Mouse (Mus musculus): Measurements from ENCODE around the gene Nol9.

Nol9 gene

DNA sequence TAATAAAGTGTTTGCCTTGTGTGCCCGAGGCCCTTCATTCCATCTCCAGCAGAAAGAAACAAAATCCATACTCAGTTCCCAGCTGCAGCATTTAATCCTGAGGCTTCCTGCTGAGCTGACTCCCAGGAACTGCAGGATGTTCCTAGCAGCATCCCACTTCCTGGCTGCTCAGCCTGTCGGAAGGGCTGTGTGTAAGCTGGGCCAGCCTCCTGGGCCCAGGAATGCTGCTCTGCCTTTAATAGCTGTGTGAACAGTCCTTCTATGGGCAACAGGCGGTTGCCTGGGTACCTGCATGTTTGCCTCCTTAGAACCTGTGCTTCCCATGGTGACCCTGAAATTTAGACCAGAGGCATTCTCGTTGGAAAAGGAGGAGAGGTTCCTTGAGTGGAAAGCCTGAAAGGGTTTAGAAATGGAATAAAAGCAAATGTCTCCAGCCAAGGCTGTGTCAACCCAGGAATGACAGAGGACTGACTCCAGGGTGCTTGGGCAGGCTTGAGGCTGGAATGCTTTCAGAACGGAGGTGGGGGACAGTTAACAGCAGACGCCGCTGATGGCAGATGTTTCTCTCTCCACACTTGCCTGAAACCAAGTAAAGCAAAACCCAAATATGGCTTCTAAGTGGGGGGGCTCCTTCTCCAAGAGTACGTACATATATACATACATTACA is 31.5 kb upstream of the Nol9 start:
- ChIA-PET POLR2A (interaction anchor here in 3 of 4 experiments (0.7 to 7.9 kb wide), 37 partner anchors 8 to 146 kb away, joined by 3 to 79 read pairs (median 7); partner anchors contain the start of genes Phf13 (in 3 of the 3), Zbtb48 (in 3 of the 3), Thap3 (in 2 of the 3) and Camta1 (in 1 of the 3)), CTCF (interaction anchor here in 3 of 4 experiments (0.6 to 4.0 kb wide), 11 partner anchors 11 to 130 kb away, joined by 3 to 17 read pairs (median 4); partner anchors contain the start of genes Nol9 (in 2 of the 3), Tas1r1 (in 2 of the 3) and Phf13 (in 1 of the 3))

GRCm38 (mm10) chr4:152008148-152008500 is 31.0 kb upstream of the Nol9 start:
- CTCF ChIA-PET = interaction anchor here (0.6 to 4.0 kb wide), 18 partner anchors 12 to 132 kb away, joined by 3 to 17 read pairs (median 4); partner anchors contain the start of genes Nol9 (in 2 of the 4), Tas1r1 (in 2 of the 4), Phf13 (in 1 of the 4) and Zbtb48 (in 1 of the 4)
- POLR2A ChIA-PET = interaction anchor here (0.5 to 7.9 kb wide), 57 partner anchors 9 to 899 kb away, joined by 3 to 79 read pairs (median 4); partner anchors contain the start of genes Phf13 (in 3 of the 4), Thap3 (in 3 of the 4), Zbtb48 (in 3 of the 4) and Nol9 (in 2 of the 4)

GRCm38 (mm10) chr4:152008622-152009075 is 30.5 kb upstream of the Nol9 start, which contains the start of gene Klhl21:
Gene Klhl21, plus strand, starts transcription at chr4:152008803.
- POLR2A ChIA-PET = interaction anchor here (0.5 to 7.9 kb wide), 64 partner anchors 9 to 900 kb away, joined by 3 to 79 read pairs (median 4); partner anchors contain the start of genes Phf13 (in 3 of the 4), Thap3 (in 3 of the 4), Zbtb48 (in 3 of the 4) and Nol9 (in 2 of the 4)
- CTCF ChIA-PET = interaction anchor here (0.6 to 4.0 kb wide), 21 partner anchors 9 to 147 kb away, joined by 3 to 17 read pairs (median 4); partner anchors contain the start of genes Nol9 (in 2 of the 4), Phf13 (in 2 of the 4), Tas1r1 (in 2 of the 4) and Camta1 (in 1 of the 4)

- ChIA-PET POLR2A (interaction anchor here (0.6 to 7.9 kb wide), 68 partner anchors 8 to 468 kb away, joined by 3 to 79 read pairs (median 4); partner anchors contain the start of genes Phf13 (in 3 of the 4), Thap3 (in 3 of the 4), Zbtb48 (in 3 of the 4) and Nol9 (in 2 of the 4)), CTCF (interaction anchor here in 3 of 4 experiments (0.5 to 4.0 kb wide), 24 partner anchors 9 to 1926 kb away, joined by 3 to 17 read pairs (median 3); partner anchors contain the start of genes Nol9 (in 2 of the 3), Phf13 (in 2 of the 3), Tas1r1 (in 2 of the 3) and Camta1 (in 1 of the 3))
Measured at GRCm38 (mm10) chr4:152009076-152010051, 29.8 kb upstream of the Nol9 start.

- ChIA-PET CTCF (interaction anchor here in 3 of 4 experiments (0.5 to 2.2 kb wide), 11 partner anchors 9 to 1927 kb away, joined by 3 to 10 read pairs (median 3); partner anchors contain the start of genes Dnajc11 (in 1 of the 3), Nol9 (in 1 of the 3), Tas1r1 (in 1 of the 3) and Zbtb48 (in 1 of the 3)), POLR2A (interaction anchor here (0.6 to 7.9 kb wide), 33 partner anchors 9 to 326 kb away, joined by 3 to 79 read pairs (median 5); partner anchors contain the start of genes Zbtb48 (in 3 of the 4), Nol9 (in 2 of the 4), Phf13 (in 2 of the 4) and Tas1r1 (in 2 of the 4))
Measured at GRCm38 (mm10) chr4:152010091-152010706, 28.9 kb upstream of the Nol9 start.

DNA sequence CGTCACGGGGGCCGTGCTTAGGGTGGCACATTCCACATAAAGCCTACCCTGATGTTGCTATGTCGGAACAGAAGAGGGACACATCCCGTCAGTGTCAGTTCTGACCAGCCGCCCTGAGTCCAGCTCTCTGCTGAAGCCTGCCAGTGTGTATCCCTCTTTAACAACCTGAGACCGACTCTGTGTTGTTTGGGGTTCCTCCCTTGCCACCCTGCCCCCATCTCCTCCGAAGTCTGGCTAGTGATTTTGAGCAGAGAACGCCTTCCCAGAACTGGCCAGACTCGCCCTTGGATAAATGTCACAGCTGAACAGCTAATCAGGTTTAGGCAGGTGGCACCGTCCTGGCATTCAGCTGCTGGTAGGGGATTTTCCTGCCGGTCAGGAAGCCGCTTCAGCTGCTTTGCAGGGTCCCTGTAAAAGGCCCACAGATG is 28.4 kb upstream of the Nol9 start:
- ChIA-PET CTCF (interaction anchor here in 2 of 4 experiments (0.7 to 1.5 kb wide), 3 partner anchors 30 to 38 kb away, joined by 3 read pairs; no protein-coding TSS in a partner anchor), POLR2A (interaction anchor here in 3 of 4 experiments (0.6 to 7.9 kb wide), 15 partner anchors 10 to 120 kb away, joined by 3 to 79 read pairs (median 7); partner anchors contain the start of genes Zbtb48 (in 3 of the 3) and Phf13 (in 2 of the 3))

GRCm38 (mm10) chr4:152011171-152011760 is 27.9 kb upstream of the Nol9 start:
- CTCF ChIA-PET = interaction anchor here in 2 of 4 experiments (0.5 to 1.5 kb wide), 4 partner anchors 31 to 125 kb away, joined by 3 to 14 read pairs (median 3); no protein-coding TSS in a partner anchor
- POLR2A ChIA-PET = interaction anchor here in 3 of 4 experiments (0.6 to 7.9 kb wide), 16 partner anchors 9 to 119 kb away, joined by 3 to 79 read pairs (median 5); partner anchors contain the start of genes Phf13 (in 3 of the 3) and Zbtb48 (in 3 of the 3)

GRCm38 (mm10) chr4:152012109-152012508 is 27.0 kb upstream of the Nol9 start:
- CTCF ChIA-PET = no interaction called here
- POLR2A ChIA-PET = interaction anchor here in 3 of 4 experiments (1.0 to 6.7 kb wide), 9 partner anchors 8 to 31 kb away, joined by 3 to 79 read pairs (median 4); partner anchors contain the start of genes Phf13 (in 2 of the 3) and Zbtb48 (in 2 of the 3)

DNA sequence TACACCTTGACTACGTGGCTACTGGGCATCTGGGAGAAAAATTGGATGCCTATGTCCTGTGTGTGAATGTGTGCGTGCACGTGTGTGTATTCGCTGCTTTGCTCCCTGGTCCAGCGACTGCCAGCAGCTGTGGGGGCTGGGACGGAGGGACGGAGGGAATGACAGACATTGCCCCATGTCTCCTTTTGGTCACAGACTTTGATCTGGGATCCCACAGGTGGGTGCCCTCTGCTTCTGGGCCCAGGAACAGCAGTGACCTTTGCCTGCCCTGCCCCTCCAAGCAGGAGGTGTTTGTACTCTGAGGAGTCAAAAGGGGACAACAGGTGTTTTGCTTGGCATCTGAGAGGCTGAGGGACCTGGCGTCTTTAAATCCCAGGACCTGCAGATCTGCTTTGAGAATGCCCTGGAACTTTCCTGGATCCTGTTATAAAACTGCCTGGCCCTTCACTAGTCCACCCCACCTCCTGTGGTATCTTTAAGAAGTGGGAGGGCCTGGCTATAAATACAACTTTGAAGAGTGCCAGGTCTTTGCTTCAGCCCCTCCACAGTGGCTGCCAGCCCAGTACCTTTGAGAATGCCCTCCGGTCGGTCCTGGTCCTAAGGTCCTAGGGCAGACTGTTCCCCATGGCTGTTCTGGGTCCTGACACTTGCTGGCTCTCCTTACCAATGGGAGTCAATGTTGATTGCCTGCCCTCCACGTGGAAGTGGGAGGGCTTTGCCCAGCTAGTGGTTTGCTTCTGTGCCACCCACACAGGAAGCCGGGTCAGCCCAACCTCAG is 25.9 kb upstream of the Nol9 start:
- POLR2A ChIA-PET = interaction anchor here in 2 of 4 experiments (1.0 to 6.5 kb wide), 6 partner anchors 8 to 39 kb away, joined by 3 to 79 read pairs (median 4); partner anchors contain the start of gene Zbtb48 (in 2 of the 2)

DNA sequence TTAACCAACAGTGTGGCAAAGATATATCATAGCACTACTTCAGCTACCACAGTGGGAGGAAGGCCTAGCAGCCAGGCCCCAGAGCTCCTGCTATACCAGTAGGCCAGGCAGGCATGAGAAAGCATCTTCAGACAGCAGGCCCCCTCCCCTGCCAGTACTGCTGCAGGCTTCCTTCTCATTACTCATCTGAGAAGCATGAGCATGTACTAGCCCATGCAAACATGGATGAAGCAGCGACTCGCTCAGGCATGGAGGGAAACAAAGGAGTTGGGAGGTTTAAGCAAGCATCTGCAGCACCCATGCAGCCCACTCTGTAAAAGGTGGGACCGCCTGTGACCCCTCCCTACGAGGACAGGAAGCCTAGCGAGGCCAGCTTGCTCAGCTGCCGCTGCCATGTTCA is 20.0 kb upstream of the Nol9 start:
- CTCF ChIA-PET = interaction anchor here in 3 of 4 experiments (0.5 to 2.6 kb wide), 6 partner anchors 9 to 117 kb away, joined by 3 to 6 read pairs (median 4); partner anchors contain the start of gene Nol9 (in 1 of the 3)
- POLR2A ChIA-PET = interaction anchor here (0.6 to 7.9 kb wide), 22 partner anchors 9 to 241 kb away, joined by 3 to 79 read pairs (median 4); partner anchors contain the start of genes Klhl21 (in 3 of the 4), Zbtb48 (in 2 of the 4), Nol9 (in 1 of the 4) and Phf13 (in 1 of the 4)

More for the DNA sequence above, 25.9 kb upstream of the Nol9 start:
- CTCF ChIA-PET = interaction anchor here in 1 of 4 experiments (1.2 kb wide), 1 partner anchor 40 kb away, joined by 3 read pairs; no protein-coding TSS in a partner anchor

DNA sequence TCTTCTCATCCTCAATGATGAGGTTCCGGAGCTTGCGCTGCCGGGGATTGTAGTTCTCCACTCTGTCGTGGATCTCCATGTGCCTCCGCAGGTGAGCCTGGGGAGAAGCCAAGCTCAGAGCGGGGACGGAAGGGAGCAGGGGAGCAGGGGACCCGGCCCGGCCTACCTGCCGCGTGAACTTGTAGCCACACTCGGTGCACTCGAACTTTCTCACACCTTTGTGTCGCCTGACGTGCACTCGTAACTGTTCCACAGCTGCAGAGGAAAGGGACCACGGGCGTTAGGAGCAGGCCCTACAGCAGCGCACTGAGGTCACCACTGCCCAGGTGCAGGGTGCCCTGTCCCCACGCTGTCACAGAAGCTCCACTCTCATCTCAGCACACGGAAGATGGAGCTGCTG is 19.1 kb upstream of the Nol9 start:
- CTCF ChIA-PET = interaction anchor here (0.7 to 2.6 kb wide), 12 partner anchors 10 to 117 kb away, joined by 3 to 6 read pairs (median 4); partner anchors contain the start of gene Nol9 (in 2 of the 4)
- POLR2A ChIA-PET = interaction anchor here (0.5 to 7.9 kb wide), 22 partner anchors 8 to 79 kb away, joined by 3 to 79 read pairs (median 4); partner anchors contain the start of genes Klhl21 (in 3 of the 4), Phf13 (in 2 of the 4), Zbtb48 (in 2 of the 4) and Nol9 (in 1 of the 4)

DNA sequence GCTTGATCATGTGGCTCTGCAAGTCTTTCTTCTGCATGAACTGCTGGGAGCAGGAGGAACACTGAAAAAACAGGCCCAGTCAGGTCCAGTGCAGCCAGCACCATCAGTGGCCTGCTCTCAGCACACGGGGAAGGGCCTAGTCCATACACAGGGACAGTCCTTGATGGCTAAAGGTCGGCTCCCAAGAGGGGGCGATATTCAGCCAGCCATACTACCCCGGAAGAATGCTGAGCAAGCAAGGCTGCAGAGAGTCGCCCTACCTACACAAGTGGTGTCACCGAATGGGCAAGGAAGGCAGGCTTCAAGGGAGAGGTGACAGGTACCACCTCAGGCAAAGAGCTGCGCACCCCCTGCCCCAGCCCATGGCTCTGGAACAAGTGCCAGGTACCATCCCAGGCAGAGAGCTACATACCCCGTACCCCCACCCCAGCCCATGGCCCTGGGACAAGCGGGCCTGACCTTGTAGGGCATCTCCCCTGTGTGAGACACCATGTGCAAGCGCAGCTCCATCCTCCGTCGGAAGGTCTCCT is 17.5 kb upstream of the Nol9 start:
- ChIA-PET POLR2A (interaction anchor here in 2 of 4 experiments (0.8 to 7.9 kb wide), 9 partner anchors 9 to 87 kb away, joined by 3 to 79 read pairs (median 3); partner anchors contain the start of genes Klhl21 (in 2 of the 2) and Phf13 (in 1 of the 2)), CTCF (interaction anchor here in 3 of 4 experiments (0.5 to 2.6 kb wide), 8 partner anchors 9 to 370 kb away, joined by 3 to 13 read pairs (median 4); partner anchors contain the start of gene Nol9 (in 2 of the 3))

DNA sequence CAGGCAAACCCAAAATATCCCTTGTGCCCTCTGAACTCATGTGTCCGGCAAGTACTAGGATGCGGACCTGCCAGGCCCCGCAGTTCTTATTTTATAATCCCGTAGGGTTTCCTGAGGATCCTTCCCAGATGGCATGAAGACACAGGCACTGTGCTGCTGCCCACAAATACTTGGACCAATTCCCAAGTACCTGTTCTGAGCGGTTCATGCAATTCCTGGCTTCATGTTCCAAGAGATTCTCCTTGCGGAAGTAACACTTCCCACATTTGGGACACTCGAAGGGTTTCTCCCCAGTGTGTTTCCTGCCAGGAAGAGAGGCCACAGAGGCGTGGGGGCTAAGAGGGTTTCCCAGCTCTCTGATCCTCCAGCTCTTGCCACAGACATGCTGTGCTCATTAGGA is 16.6 kb upstream of the Nol9 start:
- POLR2A ChIA-PET = interaction anchor here in 2 of 4 experiments (0.8 to 7.9 kb wide), 6 partner anchors 13 to 28 kb away, joined by 3 to 79 read pairs (median 3); partner anchors contain the start of gene Klhl21 (in 2 of the 2)
- CTCF ChIA-PET = interaction anchor here in 2 of 4 experiments (0.7 to 1.7 kb wide), 2 partner anchors 16 to 1015 kb away, joined by 3 to 5 read pairs; partner anchors contain the start of gene Nol9 (in 1 of the 2)

DNA sequence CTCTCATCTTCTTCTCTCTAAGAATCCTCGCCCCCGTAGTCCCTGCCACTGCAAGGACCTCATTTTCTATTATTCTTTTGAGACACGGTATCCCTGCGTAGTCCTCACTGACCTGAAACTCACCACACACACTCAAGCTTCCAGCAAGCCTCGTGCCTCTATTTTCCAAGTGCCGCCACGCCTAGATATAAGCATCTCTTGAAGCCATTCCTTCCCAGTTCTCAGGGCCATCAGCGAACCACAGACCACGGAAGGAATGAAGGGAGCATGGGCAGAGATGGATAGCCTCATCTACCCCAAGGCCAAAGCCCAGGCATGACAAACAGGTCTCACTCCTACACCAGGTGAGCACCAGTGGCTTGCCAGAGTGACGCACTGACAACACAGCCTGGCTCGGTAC is 14.6 kb upstream of the Nol9 start:
- ChIA-PET CTCF (no interaction called here), POLR2A (interaction anchor here in 3 of 4 experiments (0.6 to 7.9 kb wide), 3 partner anchors 15 to 94 kb away, joined by 4 to 79 read pairs (median 78); partner anchors contain the start of gene Klhl21 (in 2 of the 3))

Data from embryonic stem cell, embryonic (primary cell).